In the genomic region with DNA sequence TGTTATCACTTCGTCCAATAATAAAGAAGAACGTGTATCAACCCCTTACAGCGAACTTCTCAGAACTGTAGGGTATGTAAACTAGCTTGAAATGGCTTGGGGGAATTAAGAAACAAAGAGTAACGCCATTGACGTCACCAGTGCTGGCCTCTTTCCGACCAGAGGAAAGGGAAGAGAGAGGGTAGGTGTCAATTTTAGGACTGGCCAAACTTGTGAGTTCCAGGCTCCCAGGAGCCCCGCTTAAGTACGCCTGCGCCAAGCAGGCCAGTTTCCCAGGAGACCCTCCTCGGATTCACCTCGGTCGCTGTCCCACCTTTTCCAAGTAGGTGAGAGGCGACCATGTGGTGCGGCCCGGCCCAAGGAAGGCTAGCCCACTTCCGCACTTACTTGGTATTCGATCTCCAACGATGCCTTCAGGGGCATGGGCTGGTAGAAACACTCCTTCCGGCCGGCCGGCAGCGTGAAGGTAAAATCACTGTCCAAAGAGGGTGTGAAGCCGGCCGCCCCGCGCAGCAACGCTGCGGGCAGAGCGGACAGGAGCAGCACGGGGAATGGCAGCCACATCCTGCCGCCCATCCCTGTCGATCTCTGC, we compare ENCODE assay signal across 8 mouse cellular contexts. TPM values are rescaled to one million over a fixed set of nuclear protein-coding genes. Genes with fewer than 3 reads are reported as not detected.
DNase-seq lines count a peak whose midpoint lies in the region; ATAC-seq lines count a peak whose summit lies in the region.

No protein-coding gene starts in this region.

- ATAC-seq in cerebellum, adult (ENCODE audit: insufficient number of reproducible peaks, low FRiP score, low TSS enrichment), result peak; percentile 11; the same call in 1 of the 2 replicates
- ATAC-seq in embryonic facial prominence, embryonic 12.5 days (ENCODE audit: insufficient number of reproducible peaks, insufficient read depth, low FRiP score, low TSS enrichment), result peak; percentile 64; the same call in 1 of the 2 replicates
- peak; percentile 29 for ATAC-seq in heart, embryonic 15.5 days (replicated peaks; ENCODE audit: insufficient number of reproducible peaks, insufficient read depth, low FRiP score, low read depth)
- ATAC-seq in midbrain, embryonic 11.5 days (ENCODE audit: low FRiP score), result no peak; the same call in 1 of the 2 replicates

- DNase-seq in cerebellum, adult 11 months, result no peak
- DNase-seq in MEL-GATA-1-ER (ENCODE audit: extremely low read depth, low read depth), result peak; percentile 77
- DNase-seq in limb, embryonic 10.5 days (ENCODE audit: low spot score), result no peak
- DNase-seq in midbrain, embryonic 11.5 days (ENCODE audit: low spot score, missing footprints), result peak; percentile 94
- DNase-seq in thymus, postnatal 25 days, result no peak

- H3K9me3 ChIP-seq in embryonic facial prominence, embryonic 12.5 days, result no peaks in the 10 kb centered on the region
- H3K9me3 ChIP-seq in heart, embryonic 15.5 days (replicated peaks), result no peaks in the 10 kb centered on the region
- no peaks in the 10 kb centered on the region for H3K9me3 ChIP-seq in limb, embryonic 10.5 days (replicated peaks)
- H3K9me3 ChIP-seq in midbrain, embryonic 11.5 days (ENCODE audit: control insufficient read depth, low read length), result no peaks in the 10 kb centered on the region

- peak overlapping the region; percentile 82 for H3K9ac ChIP-seq in embryonic facial prominence, embryonic 12.5 days
- H3K9ac ChIP-seq in heart, embryonic 15.5 days, result peak overlapping the region; percentile 80
- H3K9ac ChIP-seq in midbrain, embryonic 11.5 days (ENCODE audit: low read length), result peak overlapping the region; percentile 83

- H3K36me3 ChIP-seq in embryonic facial prominence, embryonic 12.5 days, result no peaks in the 10 kb centered on the region
- H3K36me3 ChIP-seq in heart, embryonic 15.5 days, result peaks cover 17% of the 10 kb centered on the region; the same call in 1 of the 2 replicates
- peaks cover 21% of the 10 kb centered on the region for H3K36me3 ChIP-seq in limb, embryonic 10.5 days
- H3K36me3 ChIP-seq in midbrain, embryonic 11.5 days (ENCODE audit: control insufficient read depth, insufficient read depth, low read length), result no peaks in the 10 kb centered on the region

- H3K4me1 ChIP-seq in embryonic facial prominence, embryonic 12.5 days, result peaks cover 9% of the 10 kb centered on the region
- H3K4me1 ChIP-seq in heart, embryonic 15.5 days (replicated peaks), result peaks cover 9% of the 10 kb centered on the region; the same call in 1 of the 2 replicates
- peaks cover 16% of the 10 kb centered on the region for H3K4me1 ChIP-seq in limb, embryonic 10.5 days
- H3K4me1 ChIP-seq in midbrain, embryonic 11.5 days (ENCODE audit: control insufficient read depth, insufficient read depth, low read length), result no peaks in the 10 kb centered on the region; the same call in 1 of the 2 replicates

- no peaks in the 10 kb centered on the region for H3K27me3 ChIP-seq in embryonic facial prominence, embryonic 12.5 days
- H3K27me3 ChIP-seq in heart, embryonic 15.5 days, result no peaks in the 10 kb centered on the region
- no peaks in the 10 kb centered on the region for H3K27me3 ChIP-seq in limb, embryonic 10.5 days (ENCODE audit: low read depth, poor library complexity, severe bottlenecking)
- no peaks in the 10 kb centered on the region for H3K27me3 ChIP-seq in midbrain, embryonic 11.5 days (ENCODE audit: control insufficient read depth, insufficient read depth, low read length)

- under 1% methylated on average over 32 of the region's 32 CpGs for WGBS in embryonic facial prominence, embryonic 12.5 days
- 0% methylated on average over 32 of the region's 32 CpGs for WGBS in heart, embryonic 15.5 days
- under 1% methylated on average over 32 of the region's 32 CpGs for WGBS in limb, embryonic 10.5 days
- WGBS in midbrain, embryonic 11.5 days, result under 1% methylated on average over 32 of the region's 32 CpGs

- H3K4me2 ChIP-seq in embryonic facial prominence, embryonic 12.5 days (replicated peaks), result peak overlapping the region; percentile 65
- H3K4me2 ChIP-seq in heart, embryonic 15.5 days, result peak overlapping the region; percentile 84
- H3K4me2 ChIP-seq in midbrain, embryonic 11.5 days, result peak overlapping the region; percentile 70

- H3K27ac ChIP-seq in embryonic facial prominence, embryonic 12.5 days, result peak overlapping the region; percentile 84
- H3K27ac ChIP-seq in heart, embryonic 15.5 days, result peak overlapping the region; percentile 88
- H3K27ac ChIP-seq in limb, embryonic 10.5 days, result peak overlapping the region; percentile 86
- H3K27ac ChIP-seq in midbrain, embryonic 11.5 days (ENCODE audit: low read depth, low read length), result peak overlapping the region; percentile 59; the same call in 1 of the 2 replicates

- peak overlapping the region; percentile 82 for H3K4me3 ChIP-seq in embryonic facial prominence, embryonic 12.5 days
- peak overlapping the region; percentile 70 for H3K4me3 ChIP-seq in heart, embryonic 15.5 days
- peak overlapping the region; percentile 72 for H3K4me3 ChIP-seq in limb, embryonic 10.5 days
- H3K4me3 ChIP-seq in midbrain, embryonic 11.5 days (ENCODE audit: low read depth, low read length), result peak overlapping the region; percentile 80

RNA-seq across cellular contexts. Expression of a gene that starts 0.5 kb away (rescaled TPM):
- 28.9 and 29.3 TPM in 2 replicates for polyA plus RNA-seq in embryonic facial prominence, embryonic 12.5 days (2016; fragmentation: Nextera tagmentation; extraction: Ambion mirVana)
- 27.3 and 36.6 TPM in 2 replicates for polyA plus RNA-seq in heart, embryonic 15.5 days (2015; fragmentation: Nextera tagmentation; extraction: Ambion mirVana)
- polyA plus RNA-seq in limb, embryonic 10.5 days (2016; fragmentation: Nextera tagmentation; extraction: Ambion mirVana), result 24.3 and 28.3 TPM in 2 replicates
- 30.4 and 30.7 TPM in 2 replicates for polyA plus RNA-seq in midbrain, embryonic 11.5 days (2014; fragmentation: Nextera tagmentation; extraction: Ambion mirVana)

RNA-seq across cellular contexts. Expression of a gene that starts 0.7 kb away (rescaled TPM):
- 11.2 and 12.6 TPM in 2 replicates for polyA plus RNA-seq in embryonic facial prominence, embryonic 12.5 days (2016; fragmentation: Nextera tagmentation; extraction: Ambion mirVana)
- 4.4 and 7.4 TPM in 2 replicates for polyA plus RNA-seq in heart, embryonic 15.5 days (2015; fragmentation: Nextera tagmentation; extraction: Ambion mirVana)
- polyA plus RNA-seq in limb, embryonic 10.5 days (2016; fragmentation: Nextera tagmentation; extraction: Ambion mirVana), result 9.5 and 13.2 TPM in 2 replicates
- 9.5 and 10.8 TPM in 2 replicates for polyA plus RNA-seq in midbrain, embryonic 11.5 days (2014; fragmentation: Nextera tagmentation; extraction: Ambion mirVana)

Comparison
In these comparisons a context has a peak if more than half of its experiments do, and no peak if none do; other contexts are left out.
1. DNase-seq: peak in MEL-GATA-1-ER (single experiment) and midbrain, embryonic 11.5 days (single experiment); none in cerebellum, adult 11 months (single experiment), limb, embryonic 10.5 days (single experiment) and thymus, postnatal 25 days (single experiment).
2. Peak in every context shown above with its lines, with median percentiles within 50 percentile points of each other: H3K27ac ChIP-seq, H3K4me2 ChIP-seq, H3K4me3 ChIP-seq and H3K9ac ChIP-seq.